In genomic region chr3:65863762-65864377, GRCm38 (mm10) we compare ENCODE assay signal across 7 mouse cellular contexts.
DNase-seq lines count a peak whose midpoint lies in the region; ATAC-seq and TF ChIP-seq lines count a peak whose summit lies in the region.

No protein-coding gene starts in this region.

- no peak overlapping the region for H3K4me3 ChIP-seq in lung, embryonic 15.5 days
- H3K4me3 ChIP-seq in lung, adult 2 months (replicated peaks; ENCODE audit: extremely low read depth, low read depth, low read length), result no peak overlapping the region
- peak overlapping the region; percentile 15 for H3K4me3 ChIP-seq in forebrain, embryonic 13.5 days
- no peak overlapping the region for H3K4me3 ChIP-seq in hindbrain, embryonic 14.5 days (replicated peaks; ENCODE audit: low read length)
- H3K4me3 ChIP-seq in midbrain, embryonic 14.5 days (replicated peaks; ENCODE audit: low read depth, low read length), result 0 out of 2 replicates have a peak overlapping the region, but pooled peaks have one; percentile 7

- TF ChIP-seq POLR2A in lung, adult 2 months (IDR thresholded peaks at IDR 0.05; ENCODE audit: borderline replicate concordance, extremely low read depth, low read depth, low read length), result no peak

- H3K27ac ChIP-seq in lung, embryonic 15.5 days, result no peak overlapping the region
- no peak overlapping the region for H3K27ac ChIP-seq in forebrain, embryonic 13.5 days
- no peak overlapping the region for H3K27ac ChIP-seq in hindbrain, embryonic 14.5 days
- H3K27ac ChIP-seq in midbrain, embryonic 14.5 days (replicated peaks; ENCODE audit: low read depth, low read length), result no peak overlapping the region

- WGBS in lung, embryonic 15.5 days, result 51% methylated on average over 16 of the region's 16 CpGs
- 65% methylated on average over 16 of the region's 16 CpGs for WGBS in lung, adult 2 months
- 35% methylated on average over 16 of the region's 16 CpGs for whole genome bisulfite sequencing in forebrain, embryonic 13.5 days
- WGBS in hindbrain, embryonic 14.5 days, result 52% methylated on average over 16 of the region's 16 CpGs
- 36% methylated on average over 16 of the region's 16 CpGs for WGBS in midbrain, embryonic 14.5 days

- TF ChIP-seq CTCF in lung, adult 2 months (IDR thresholded peaks at IDR 0.05; ENCODE audit: insufficient read depth, low read length), result no peak

- H3K4me1 ChIP-seq in lung, embryonic 15.5 days, result peaks cover 36% of the 10 kb centered on the region
- peaks cover 4% of the 10 kb centered on the region for H3K4me1 ChIP-seq in lung, adult 2 months (ENCODE audit: control insufficient read depth, insufficient read depth, low read length)
- H3K4me1 ChIP-seq in forebrain, embryonic 13.5 days, result peaks cover 30% of the 10 kb centered on the region
- peaks cover 31% of the 10 kb centered on the region for H3K4me1 ChIP-seq in hindbrain, embryonic 14.5 days (replicated peaks; ENCODE audit: control insufficient read depth, insufficient read depth, low read length)
- peaks cover 7% of the 10 kb centered on the region; the same call in 1 of the 2 replicates for H3K4me1 ChIP-seq in midbrain, embryonic 14.5 days (ENCODE audit: control insufficient read depth, insufficient read depth, low read length)

- no peaks in the 10 kb centered on the region for H3K36me3 ChIP-seq in lung, embryonic 15.5 days
- H3K36me3 ChIP-seq in forebrain, embryonic 13.5 days (ENCODE audit: poor library complexity, severe bottlenecking), result no peaks in the 10 kb centered on the region
- no peaks in the 10 kb centered on the region for H3K36me3 ChIP-seq in hindbrain, embryonic 14.5 days (replicated peaks; ENCODE audit: control insufficient read depth, insufficient read depth)
- no peaks in the 10 kb centered on the region for H3K36me3 ChIP-seq in midbrain, embryonic 14.5 days (ENCODE audit: control insufficient read depth, insufficient read depth, low read length)

- DNase-seq in lung, adult 2 months, result no peak
- DNase-seq in hindbrain, embryonic 14.5 days (ENCODE audit: low spot score), result no peak
- no peak for DNase-seq in midbrain, embryonic 14.5 days
- DNase-seq in T-cell, adult 2 months (ENCODE audit: low spot score), result no peak
- DNase-seq in B cell, adult 2 months, result no peak

- peak overlapping the region; percentile 37; the same call in 1 of the 2 replicates for H3K4me2 ChIP-seq in lung, embryonic 15.5 days
- H3K4me2 ChIP-seq in forebrain, embryonic 13.5 days, result peak overlapping the region; percentile 46
- peak overlapping the region; percentile 40 for H3K4me2 ChIP-seq in hindbrain, embryonic 14.5 days (replicated peaks)
- peak overlapping the region; percentile 43 for H3K4me2 ChIP-seq in midbrain, embryonic 14.5 days (ENCODE audit: low read length)

- no peaks in the 10 kb centered on the region for H3K9me3 ChIP-seq in lung, embryonic 15.5 days
- H3K9me3 ChIP-seq in forebrain, embryonic 13.5 days (replicated peaks), result no peaks in the 10 kb centered on the region
- no peaks in the 10 kb centered on the region for H3K9me3 ChIP-seq in hindbrain, embryonic 14.5 days (ENCODE audit: control insufficient read depth, low read length)
- no peaks in the 10 kb centered on the region for H3K9me3 ChIP-seq in midbrain, embryonic 14.5 days (ENCODE audit: control insufficient read depth, low read length)

- H3K9ac ChIP-seq in lung, embryonic 15.5 days, result no peak overlapping the region
- H3K9ac ChIP-seq in forebrain, embryonic 13.5 days, result 0 out of 2 replicates have a peak overlapping the region, but pooled peaks have one; percentile 37
- H3K9ac ChIP-seq in hindbrain, embryonic 14.5 days, result peak overlapping the region; percentile 17; the same call in 1 of the 2 replicates
- no peak overlapping the region; the same call in 1 of the 2 replicates for H3K9ac ChIP-seq in midbrain, embryonic 14.5 days (replicated peaks; ENCODE audit: low read length)

- no peak for ATAC-seq in lung, embryonic 15.5 days (ENCODE audit: borderline replicate concordance, extremely low read depth, low FRiP score, low TSS enrichment)
- peak; percentile 41; the same call in 1 of the 2 replicates for ATAC-seq in forebrain, embryonic 13.5 days
- ATAC-seq in hindbrain, embryonic 14.5 days (ENCODE audit: low FRiP score), result 0 out of 2 replicates have a peak, but pooled peaks have one; percentile 19
- no peak for ATAC-seq in midbrain, embryonic 14.5 days (ENCODE audit: low FRiP score, low TSS enrichment)

- H3K27me3 ChIP-seq in lung, embryonic 15.5 days, result no peaks in the 10 kb centered on the region
- peaks cover 14% of the 10 kb centered on the region; the same call in 1 of the 2 replicates for H3K27me3 ChIP-seq in forebrain, embryonic 13.5 days
- H3K27me3 ChIP-seq in hindbrain, embryonic 14.5 days (ENCODE audit: control insufficient read depth, insufficient read depth, low read length), result no peaks in the 10 kb centered on the region
- no peaks in the 10 kb centered on the region; the same call in 1 of the 2 replicates for H3K27me3 ChIP-seq in midbrain, embryonic 14.5 days (ENCODE audit: control insufficient read depth, insufficient read depth, low read length)

Comparison
In these comparisons a context has a peak if more than half of its experiments do, and no peak if none do; other contexts are left out.
1. ATAC-seq: peak in forebrain, embryonic 13.5 days (single experiment) and hindbrain, embryonic 14.5 days (single experiment); none in lung, embryonic 15.5 days (single experiment) and midbrain, embryonic 14.5 days (single experiment).
2. H3K4me3 ChIP-seq: peak in forebrain, embryonic 13.5 days (single experiment) and midbrain, embryonic 14.5 days (single experiment); none in lung, embryonic 15.5 days (single experiment), lung, adult 2 months (single experiment) and hindbrain, embryonic 14.5 days (single experiment).
3. H3K9ac ChIP-seq: peak in forebrain, embryonic 13.5 days (single experiment) and hindbrain, embryonic 14.5 days (single experiment); none in lung, embryonic 15.5 days (single experiment) and midbrain, embryonic 14.5 days (single experiment).
4. Peak in every context shown above with its lines, with median percentiles within 50 percentile points of each other: H3K4me2 ChIP-seq.